Mouse (Mus musculus): ENCODE results near the gene Rnf215.
"Not testable (repeated sequence)": the region's sequence is repeated elsewhere in the genome, so short reads cannot be mapped to it uniquely, and the experiment has no call there.

Gene Rnf215

GRCm38 (mm10) chr11:4148536-4149156 is 13.6 kb downstream of the Rnf215 start:
- no peak for DNase-seq

GRCm38 (mm10) chr11:4149886-4150285 is 14.9 kb downstream of the Rnf215 start:
- DNase-seq: no peak

- DNase-seq: no peak
Observed at GRCm38 (mm10) chr11:4153694-4154093, 18.7 kb downstream of the Rnf215 start.

- DNase-seq: no peak
Observed at GRCm38 (mm10) chr11:4155641-4156040, 20.6 kb downstream of the Rnf215 start.

- DNase-seq: no peak
Observed at GRCm38 (mm10) chr11:4158676-4159075, 23.7 kb downstream of the Rnf215 start.

DNA sequence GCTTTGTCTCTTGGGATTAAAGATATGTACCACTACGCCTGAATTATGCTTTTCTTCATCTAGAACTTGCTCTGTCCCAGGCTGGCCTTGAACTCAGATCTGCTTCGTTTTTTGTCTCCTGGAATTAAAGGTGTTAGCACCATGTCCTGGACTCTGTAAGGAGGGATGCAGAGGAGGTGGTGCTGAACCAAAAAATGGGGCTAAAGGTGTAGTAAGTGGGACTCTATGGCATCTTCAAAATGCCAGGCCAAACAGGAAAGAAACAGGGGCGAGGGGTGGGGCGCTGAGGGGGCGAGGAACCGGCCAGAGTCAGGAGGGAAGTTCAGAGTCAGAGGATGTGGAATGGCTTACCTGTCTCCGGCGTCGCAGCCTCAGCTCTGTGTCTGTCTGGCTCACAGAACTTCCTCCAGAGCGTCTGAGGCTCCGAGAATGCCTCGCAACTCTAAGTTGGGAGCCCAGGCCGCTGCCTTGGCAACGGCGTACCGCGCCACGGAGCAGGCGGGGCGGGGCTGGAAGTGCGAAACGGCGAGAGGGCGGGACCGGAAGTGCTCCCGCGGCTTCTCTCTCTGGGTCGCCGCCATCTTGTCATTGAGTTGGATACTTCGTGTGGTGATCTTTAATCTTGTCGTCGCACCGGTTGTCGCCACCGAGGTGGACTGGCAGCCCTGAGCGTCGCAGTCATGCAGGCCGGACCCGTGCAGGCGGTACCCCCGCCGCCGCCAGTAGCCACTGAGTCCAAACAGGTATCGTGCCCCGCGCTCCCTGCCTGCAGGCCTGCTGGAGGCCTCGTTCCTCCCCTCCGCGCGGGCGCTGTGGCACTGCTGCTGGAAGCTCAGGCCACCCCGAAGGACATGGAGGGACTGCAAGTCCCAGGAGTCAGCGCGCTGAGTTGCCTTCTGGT is 25.1 kb downstream of the Rnf215 start, which contains the start of the genes Ccdc157 and Sf3a1:
Gene Ccdc157 (minus strand): TSS at position 486 of the 901 bp plus-strand sequence.
Gene Sf3a1 (plus strand): TSS at position 543 of the 901 bp plus-strand sequence.
- peak; percentile 94 to 95 for DNase-seq

- DNase-seq: no peak
Observed at GRCm38 (mm10) chr11:4160758-4161480, 25.9 kb downstream of the Rnf215 start.

- DNase-seq: no peak
Observed at GRCm38 (mm10) chr11:4164701-4165100, 29.7 kb downstream of the Rnf215 start.

- no peak for DNase-seq
Observed at GRCm38 (mm10) chr11:4166467-4167090, 31.6 kb downstream of the Rnf215 start.

DNA sequence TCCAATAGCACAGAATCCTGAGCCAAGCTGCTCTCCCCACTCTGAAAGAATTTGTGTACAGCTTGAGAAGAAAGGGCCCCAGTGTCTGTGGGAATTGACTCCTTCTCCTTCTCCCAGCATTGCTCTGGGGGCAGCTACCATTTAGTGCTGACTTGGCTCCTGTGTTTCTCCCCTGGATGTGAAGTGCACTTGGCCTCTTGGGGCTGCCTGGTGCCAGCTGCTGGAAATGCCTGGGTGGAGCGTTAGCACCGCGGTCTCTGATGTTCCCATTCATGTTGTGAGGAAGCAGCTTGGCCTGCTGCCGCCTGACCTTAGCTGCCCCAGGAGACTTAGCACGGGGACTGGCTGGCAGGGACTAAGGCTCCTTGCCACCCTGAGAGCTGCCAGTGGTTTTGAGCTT is 39.6 kb downstream of the Rnf215 start:
- DNase-seq: peak; percentile 65 to 66

DNA sequence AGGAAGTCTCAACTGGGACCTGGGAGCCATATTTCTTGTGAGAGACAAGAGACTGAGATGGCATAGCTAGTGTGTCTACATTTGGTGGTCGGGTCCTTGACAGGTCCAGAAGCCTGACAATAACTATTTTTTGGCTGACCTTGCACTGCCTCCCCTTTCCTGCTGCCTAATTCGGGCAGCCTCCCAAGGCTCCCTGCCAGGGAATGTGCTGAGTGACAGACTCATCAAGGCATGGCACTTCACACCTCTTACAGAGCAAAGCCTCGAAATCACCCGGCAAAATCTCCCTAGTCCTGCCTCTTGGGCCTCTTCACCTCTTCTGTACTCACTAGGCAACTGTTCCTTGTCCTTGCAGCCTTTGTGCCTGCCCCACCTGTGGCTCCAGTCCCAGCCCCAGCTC is 42.7 kb downstream of the Rnf215 start:
- no peak for DNase-seq

DNA sequence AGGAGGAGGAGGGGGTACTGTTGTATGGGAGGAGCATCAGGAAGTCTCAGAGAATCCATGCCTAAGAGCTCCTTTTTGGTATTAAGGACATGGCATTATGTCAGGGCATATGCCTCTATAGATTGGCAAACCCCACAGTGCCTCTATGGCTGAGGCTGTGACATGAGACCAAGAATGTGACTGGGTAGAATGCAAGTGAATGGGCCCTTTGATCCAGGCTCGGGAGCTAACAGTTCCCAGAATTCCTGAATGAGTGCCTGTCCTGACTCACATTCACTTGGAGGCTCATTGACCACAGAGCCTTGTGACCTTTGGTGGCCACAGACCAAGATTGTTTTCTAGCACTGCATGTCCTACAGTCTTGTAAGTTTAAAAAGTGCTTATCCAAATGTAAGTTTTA is 47.1 kb downstream of the Rnf215 start:
- no peak for DNase-seq

DNA sequence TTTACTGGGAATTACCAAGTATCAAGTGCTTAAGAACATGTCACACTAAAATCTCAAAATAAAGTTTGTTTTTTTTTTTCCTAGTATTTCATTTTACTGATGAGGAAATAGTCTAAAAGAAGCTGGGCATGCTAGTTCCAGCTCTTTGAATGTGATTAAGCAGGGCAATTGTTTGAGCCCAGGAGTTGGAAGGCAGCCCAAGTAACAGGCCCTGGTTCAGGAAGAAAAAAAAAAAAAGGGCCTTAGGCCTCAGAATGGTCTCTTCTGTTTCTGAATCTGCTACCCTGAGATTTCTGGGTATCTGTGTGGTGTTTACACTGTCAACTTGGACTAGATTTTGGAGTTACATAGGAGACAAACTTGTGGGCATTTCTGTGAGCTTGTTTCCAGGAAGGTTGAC is 48.5 kb downstream of the Rnf215 start:
- no peak for DNase-seq

DNA sequence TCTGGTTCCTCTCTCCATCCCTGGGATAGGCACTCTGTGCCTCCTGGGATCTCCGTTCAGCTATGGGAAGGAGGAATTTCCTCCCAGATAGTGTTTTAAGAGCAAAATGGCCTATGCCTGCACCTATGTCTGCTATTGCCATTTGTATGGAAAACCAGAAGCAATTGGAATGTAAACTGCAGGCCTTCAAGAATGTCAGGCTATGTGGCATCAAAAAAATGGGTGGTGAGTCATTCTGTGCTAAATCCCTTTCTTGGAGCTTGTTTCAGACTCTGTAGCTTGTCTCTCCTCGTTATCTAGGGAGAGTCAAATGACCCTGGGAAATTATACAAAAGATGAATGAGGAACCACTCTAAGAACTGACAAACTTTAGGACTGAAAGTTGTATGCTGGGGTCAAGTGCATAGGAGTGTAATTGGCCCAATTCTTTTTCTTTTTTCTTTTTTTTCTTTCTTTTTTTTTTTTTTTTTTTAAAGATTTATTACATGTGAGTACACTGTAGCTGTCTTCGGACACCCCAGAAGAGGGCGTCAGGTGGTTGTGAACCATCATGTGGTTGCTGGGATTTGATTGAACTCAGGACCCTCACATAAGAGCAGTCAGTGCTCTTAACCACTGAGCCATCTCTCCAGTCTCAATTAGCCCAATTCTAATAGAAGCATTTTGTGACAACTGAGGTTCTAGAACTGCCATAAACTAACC is 49.4 kb downstream of the Rnf215 start:
- DNase-seq: no peak

- DNase-seq: not testable (repeated sequence)
Observed at GRCm38 (mm10) chr11:4185480-4185879, 50.5 kb downstream of the Rnf215 start.

- DNase-seq: peak; percentile 99
Observed at GRCm38 (mm10) chr11:4186486-4187317, 51.7 kb downstream of the Rnf215 start, which contains the start of gene Tbc1d10a. Gene Tbc1d10a, plus strand, starts transcription at chr11:4186789.

- no peak for DNase-seq
Observed at GRCm38 (mm10) chr11:4187318-4187700, 52.3 kb downstream of the Rnf215 start.

GRCm38 (mm10) chr11:4189182-4189581 is 54.2 kb downstream of the Rnf215 start:
- DNase-seq: no peak

GRCm38 (mm10) chr11:4190677-4191076 is 55.7 kb downstream of the Rnf215 start:
- DNase-seq: no peak

All from lung, adult 18-20 months (tissue).